Mouse (Mus musculus) hindbrain, embryonic 10.5 days (tissue): Measurements from ENCODE around the gene Dmkn. TPM values are rescaled to one million over a fixed set of nuclear protein-coding genes. Genes with fewer than 3 reads are reported as not detected.
"Not testable (repeated sequence)": the region's sequence is repeated elsewhere in the genome, so short reads cannot be mapped to it uniquely, and the experiment has no call there.

Source experiments
- DNase-seq: peaks from one replicate; pipeline ENCODE4 v3.0.0-alpha.2; 2017; ENCODE audit warnings: low spot score
- H3K27ac ChIP-seq: fragments of 300-500 bp; sonication (generic); 2 replicates; pipeline ENCODE4 v1.5.1; 2016; ENCODE audit warnings: mild to moderate bottlenecking, moderate library complexity
- H3K27me3 ChIP-seq: fragments of 300-500 bp; sonication (generic); 2 replicates; pipeline ENCODE4 v1.6.1; 2016; ENCODE audit warnings: mild to moderate bottlenecking; ENCODE audit not compliant: poor library complexity, insufficient read depth, severe bottlenecking
- H3K36me3 ChIP-seq: fragments of 300-500 bp; sonication (generic); 2 replicates; pipeline ENCODE4 v1.6.1; 2016; ENCODE audit warnings: mild to moderate bottlenecking, moderate library complexity
- H3K4me1 ChIP-seq: fragments of 300-500 bp; sonication (generic); replicated peaks from 2 replicates; pipeline ENCODE4 v1.6.1; 2016; ENCODE audit warnings: mild to moderate bottlenecking
- H3K4me3 ChIP-seq: fragments of 300-500 bp; sonication (generic); 2 replicates; pipeline ENCODE4 v1.5.1; 2016; ENCODE audit warnings: mild to moderate bottlenecking, moderate library complexity
- H3K9me3 ChIP-seq: fragments of 300-500 bp; sonication (generic); 2 replicates; pipeline ENCODE4 v1.6.1; 2016; ENCODE audit warnings: mild to moderate bottlenecking, moderate library complexity
- WGBS: fragments of 180-500 bp; shearing (Covaris S2); methylation state at CpG from one replicate; pipeline ENCODE4 v1.1.7; 2016; 5-methylcytosine and 5-hydroxymethylcytosine counted together
- polyA plus RNA-seq: library from polyadenylated mRNA; unstranded; fragments of >200 nt; fragmentation: Nextera tagmentation; extraction: Ambion mirVana; gene quantifications from 2 replicates; pipeline ENCODE4 v1.2.1, GENCODE M21; 2016

Gene Dmkn
- polyA plus RNA-seq, 1 experiment from 2014 or later = 0.59 TPM

- Histone ChIP-seq H3K4me3 (no peak overlapping the region), H3K27ac (no peak overlapping the region), H3K4me1 (no peaks in the 10 kb centered on the region), H3K27me3 (no peaks in the 10 kb centered on the region), H3K9me3 (peaks cover 12% of the 10 kb centered on the region; the same call in 1 of the 2 replicates), H3K36me3 (no peaks in the 10 kb centered on the region)
- no peak for DNase-seq
- 83% methylated on average over 9 of the region's 9 CpGs for WGBS
Measured at GRCm38 (mm10) chr7:30804026-30804715, 40.6 kb downstream of the Dmkn start.

DNA sequence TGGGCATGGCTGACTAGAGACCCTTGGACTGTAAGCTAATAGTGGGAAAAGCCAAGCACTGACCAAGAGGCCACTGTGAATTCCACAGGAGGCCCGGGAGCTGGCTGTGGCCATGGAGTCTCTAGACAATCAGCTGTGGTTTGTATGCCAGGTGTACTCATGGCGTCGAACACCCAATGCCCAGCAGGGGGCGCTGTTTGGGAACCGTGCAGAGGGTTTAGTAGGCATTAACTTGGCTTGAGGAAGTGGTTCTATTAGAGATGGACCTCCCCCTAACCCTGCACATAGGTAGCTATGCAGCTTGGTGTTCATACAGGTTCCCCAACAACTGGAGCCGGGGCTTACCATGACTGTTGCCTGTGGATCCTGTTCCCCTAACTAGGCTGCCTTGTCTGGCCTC lies 42.4 kb downstream of the Dmkn start:
- H3K9me3 ChIP-seq = no peaks in the 10 kb centered on the region
- no peak overlapping the region for H3K27ac ChIP-seq
- DNase-seq = no peak
- no peak overlapping the region for H3K4me3 ChIP-seq
- H3K36me3 ChIP-seq = no peaks in the 10 kb centered on the region
- WGBS = 49% methylated on average over 6 of the region's 6 CpGs
- no peaks in the 10 kb centered on the region for H3K4me1 ChIP-seq
- no peaks in the 10 kb centered on the region for H3K27me3 ChIP-seq

GRCm38 (mm10) chr7:30810319-30810718 lies 46.8 kb downstream of the Dmkn start:
- no peak overlapping the region for H3K27ac ChIP-seq
- 48% methylated on average over 6 of the region's 6 CpGs for WGBS
- no peaks in the 10 kb centered on the region for H3K36me3 ChIP-seq
- H3K27me3 ChIP-seq = no peaks in the 10 kb centered on the region
- no peak for DNase-seq
- H3K4me3 ChIP-seq = no peak overlapping the region
- 0 out of 2 replicates have a peak, but pooled peaks cover 2% of the 10 kb centered on the region for H3K9me3 ChIP-seq
- 0 out of 2 replicates have a peak, but pooled peaks cover 6% of the 10 kb centered on the region for H3K4me1 ChIP-seq

DNA sequence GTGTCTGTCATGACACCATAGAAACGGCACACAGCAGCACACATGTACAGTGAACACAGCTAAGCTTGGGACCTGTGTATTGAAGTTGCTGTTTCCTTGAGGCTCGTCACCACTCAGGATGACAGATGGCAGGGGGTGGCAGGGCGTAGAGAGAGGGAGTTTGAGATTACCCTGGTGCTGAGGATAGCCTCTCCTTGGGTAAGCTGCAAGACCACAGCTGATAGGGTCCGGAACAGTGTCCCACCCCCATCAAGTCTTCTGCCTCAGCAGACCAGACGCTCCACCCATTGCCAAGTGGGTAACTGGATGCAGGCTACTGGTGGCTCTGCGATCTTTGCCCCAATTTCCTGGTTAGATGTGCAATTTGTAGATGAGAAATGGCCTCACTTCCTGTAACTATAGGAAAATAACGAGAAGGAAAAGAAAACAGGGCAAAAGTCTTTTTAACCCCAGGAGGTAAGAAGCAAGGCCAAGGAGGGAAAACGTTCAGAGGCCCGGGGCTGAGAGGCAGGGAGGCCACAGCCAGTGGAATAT lies 48.3 kb downstream of the Dmkn start:
- Histone ChIP-seq H3K4me3 (no peak overlapping the region), H3K4me1 (0 out of 2 replicates have a peak, but pooled peaks cover 6% of the 10 kb centered on the region), H3K9me3 (0 out of 2 replicates have a peak, but pooled peaks cover 2% of the 10 kb centered on the region), H3K27ac (no peak overlapping the region), H3K27me3 (no peaks in the 10 kb centered on the region), H3K36me3 (no peaks in the 10 kb centered on the region)
- no peak for DNase-seq
- 67% methylated on average over 9 of the region's 9 CpGs for WGBS

DNA sequence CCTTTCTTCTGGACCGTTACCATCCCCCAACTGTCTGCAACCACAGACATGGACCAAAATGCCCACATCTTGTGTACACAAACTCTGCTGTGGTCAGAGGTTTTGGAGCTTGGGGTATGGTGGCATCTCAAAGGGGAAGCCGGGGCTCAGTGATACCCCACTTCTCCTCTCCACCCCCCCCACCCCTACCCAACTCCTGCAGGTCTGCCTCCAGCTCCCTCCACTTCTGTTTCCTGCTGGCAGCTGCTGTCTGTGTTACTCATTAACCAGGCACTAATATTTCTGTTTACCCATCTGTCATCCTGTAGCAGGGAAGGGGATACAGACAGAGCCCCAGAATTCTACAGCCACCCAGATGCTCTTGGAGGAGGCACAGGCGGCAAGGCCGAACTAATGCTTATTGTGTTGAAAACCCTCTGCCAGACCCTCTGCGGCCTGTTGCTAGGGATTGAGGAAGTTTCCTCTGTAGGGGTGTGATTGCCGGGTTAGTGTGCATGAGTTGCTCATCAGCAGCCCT lies 48.8 kb downstream of the Dmkn start:
- Histone ChIP-seq H3K4me3 (no peak overlapping the region), H3K36me3 (no peaks in the 10 kb centered on the region), H3K9me3 (0 out of 2 replicates have a peak, but pooled peaks cover 2% of the 10 kb centered on the region), H3K27me3 (no peaks in the 10 kb centered on the region), H3K4me1 (0 out of 2 replicates have a peak, but pooled peaks cover 6% of the 10 kb centered on the region), H3K27ac (no peak overlapping the region)
- DNase-seq = no peak
- WGBS = 72% methylated on average over 6 of the region's 6 CpGs

- WGBS = 73% methylated on average over 6 of the region's 6 CpGs
- H3K9me3 ChIP-seq = no peaks in the 10 kb centered on the region
- no peak overlapping the region for H3K4me3 ChIP-seq
- H3K4me1 ChIP-seq = no peaks in the 10 kb centered on the region
- H3K27ac ChIP-seq = no peak overlapping the region
- no peaks in the 10 kb centered on the region for H3K36me3 ChIP-seq
- DNase-seq = no peak
- H3K27me3 ChIP-seq = no peaks in the 10 kb centered on the region
Measured at GRCm38 (mm10) chr7:30820131-30820530, 56.6 kb downstream of the Dmkn start.

- 74% methylated on average over 7 of the region's 7 CpGs for WGBS
- H3K4me1 ChIP-seq = no peaks in the 10 kb centered on the region
- no peaks in the 10 kb centered on the region for H3K36me3 ChIP-seq
- no peak for DNase-seq
- H3K9me3 ChIP-seq = no peaks in the 10 kb centered on the region
- H3K27me3 ChIP-seq = no peaks in the 10 kb centered on the region
- no peak overlapping the region for H3K27ac ChIP-seq
- H3K4me3 ChIP-seq = no peak overlapping the region
Measured at GRCm38 (mm10) chr7:30820854-30821445, 57.4 kb downstream of the Dmkn start.

- Histone ChIP-seq H3K27me3 (no peaks in the 10 kb centered on the region), H3K27ac (no peak overlapping the region), H3K4me3 (no peak overlapping the region), H3K4me1 (no peaks in the 10 kb centered on the region), H3K36me3 (no peaks in the 10 kb centered on the region), H3K9me3 (no peaks in the 10 kb centered on the region)
- DNase-seq = no peak
- 80% methylated on average over 5 of the region's 5 CpGs for WGBS
Measured at GRCm38 (mm10) chr7:30821532-30821931, 58.0 kb downstream of the Dmkn start.

DNA sequence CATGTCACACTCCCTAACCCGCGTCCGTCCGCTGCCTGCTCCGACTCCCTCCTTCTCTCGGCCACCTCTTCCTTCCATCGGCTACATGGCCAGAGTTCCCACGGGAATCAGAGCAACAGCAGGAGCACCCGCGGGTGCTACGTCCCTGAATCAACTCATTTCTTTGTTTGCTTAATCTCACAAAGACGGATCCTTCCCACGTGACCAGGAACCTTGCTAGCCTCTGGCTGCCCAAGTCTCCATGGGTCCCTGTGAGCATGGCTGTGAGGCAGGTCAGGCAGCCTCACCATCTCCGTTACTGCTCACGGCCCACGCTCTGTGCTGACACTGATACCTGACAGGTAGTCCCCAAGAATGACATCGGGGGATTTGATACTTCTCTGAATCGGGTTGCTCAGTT lies 60.1 kb downstream of the Dmkn start, which contains the start of gene Ffar2:
Gene Ffar2 (minus strand): TSS at position 101 of the 400 bp plus-strand sequence.
- H3K27me3 ChIP-seq = no peaks in the 10 kb centered on the region
- no peak for DNase-seq
- 91% methylated on average over 18 of the region's 18 CpGs for WGBS
- no peaks in the 10 kb centered on the region for H3K36me3 ChIP-seq
- no peak within 1 kb of the TSS for H3K27ac ChIP-seq
- H3K4me3 ChIP-seq = no peak within 1 kb of the TSS
- no peaks in the 10 kb centered on the region for H3K9me3 ChIP-seq
- H3K4me1 ChIP-seq = no peaks in the 10 kb centered on the region

DNA sequence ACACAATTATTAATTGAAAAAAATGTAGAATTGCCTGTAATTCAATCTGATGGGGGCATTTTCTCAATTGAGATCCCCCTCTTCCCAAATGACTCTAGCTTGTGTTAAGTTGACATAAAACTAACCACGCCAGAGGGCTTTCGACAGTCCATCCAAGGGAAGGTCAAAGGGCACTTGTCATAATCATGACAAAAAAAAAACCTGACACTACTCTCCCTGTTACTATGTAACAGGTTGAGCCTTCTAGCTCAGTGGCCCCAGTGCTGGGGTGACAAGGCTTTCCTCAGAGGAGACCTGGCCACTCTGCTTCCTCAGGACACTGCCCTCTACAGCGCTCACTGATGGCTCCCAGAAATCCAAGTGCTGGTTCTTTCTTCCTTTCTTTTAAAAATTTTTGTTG lies 60.8 kb downstream of the Dmkn start:
- Histone ChIP-seq H3K27me3 (no peaks in the 10 kb centered on the region), H3K27ac (no peak overlapping the region), H3K4me3 (no peak overlapping the region), H3K4me1 (no peaks in the 10 kb centered on the region), H3K9me3 (no peaks in the 10 kb centered on the region), H3K36me3 (no peaks in the 10 kb centered on the region)
- WGBS = 91% methylated on average over 3 of the region's 3 CpGs
- DNase-seq = no peak

- no peaks in the 10 kb centered on the region for H3K27me3 ChIP-seq
- no peak for DNase-seq
- H3K27ac ChIP-seq = no peak overlapping the region
- no peaks in the 10 kb centered on the region for H3K9me3 ChIP-seq
- no peaks in the 10 kb centered on the region for H3K36me3 ChIP-seq
- H3K4me3 ChIP-seq = no peak overlapping the region
- WGBS = 89% methylated on average over 10 of the region's 10 CpGs
- H3K4me1 ChIP-seq = no peaks in the 10 kb centered on the region
Measured at GRCm38 (mm10) chr7:30826660-30827059, 63.1 kb downstream of the Dmkn start.

GRCm38 (mm10) chr7:30828871-30829270 lies 65.3 kb downstream of the Dmkn start:
- DNase-seq, H3K4me1 ChIP-seq, H3K4me3 ChIP-seq, H3K36me3 ChIP-seq, H3K27ac ChIP-seq, H3K27me3 ChIP-seq, H3K9me3 ChIP-seq: not testable (repeated sequence)

- Histone ChIP-seq H3K9me3 (no peaks in the 10 kb centered on the region), H3K4me1 (no peaks in the 10 kb centered on the region; the same call in 1 of the 2 replicates), H3K4me3 (no peak overlapping the region), H3K27me3 (no peaks in the 10 kb centered on the region), H3K36me3 (no peaks in the 10 kb centered on the region), H3K27ac (no peak overlapping the region)
- 70% methylated on average over 3 of the region's 3 CpGs for WGBS
- no peak for DNase-seq
Measured at GRCm38 (mm10) chr7:30829428-30829827, 65.9 kb downstream of the Dmkn start.
